Mouse (Mus musculus): Measurements from ENCODE around the gene Raet1e. TPM values are rescaled to one million over a fixed set of nuclear protein-coding genes. Genes with fewer than 3 reads are reported as not detected.
"Not testable (repeated sequence)": the region's sequence is repeated elsewhere in the genome, so short reads cannot be mapped to it uniquely, and the experiment has no call there.

The Raet1e gene
- polyA plus RNA-seq, 1 experiment from 2014 or later, result 0.91 TPM

DNA sequence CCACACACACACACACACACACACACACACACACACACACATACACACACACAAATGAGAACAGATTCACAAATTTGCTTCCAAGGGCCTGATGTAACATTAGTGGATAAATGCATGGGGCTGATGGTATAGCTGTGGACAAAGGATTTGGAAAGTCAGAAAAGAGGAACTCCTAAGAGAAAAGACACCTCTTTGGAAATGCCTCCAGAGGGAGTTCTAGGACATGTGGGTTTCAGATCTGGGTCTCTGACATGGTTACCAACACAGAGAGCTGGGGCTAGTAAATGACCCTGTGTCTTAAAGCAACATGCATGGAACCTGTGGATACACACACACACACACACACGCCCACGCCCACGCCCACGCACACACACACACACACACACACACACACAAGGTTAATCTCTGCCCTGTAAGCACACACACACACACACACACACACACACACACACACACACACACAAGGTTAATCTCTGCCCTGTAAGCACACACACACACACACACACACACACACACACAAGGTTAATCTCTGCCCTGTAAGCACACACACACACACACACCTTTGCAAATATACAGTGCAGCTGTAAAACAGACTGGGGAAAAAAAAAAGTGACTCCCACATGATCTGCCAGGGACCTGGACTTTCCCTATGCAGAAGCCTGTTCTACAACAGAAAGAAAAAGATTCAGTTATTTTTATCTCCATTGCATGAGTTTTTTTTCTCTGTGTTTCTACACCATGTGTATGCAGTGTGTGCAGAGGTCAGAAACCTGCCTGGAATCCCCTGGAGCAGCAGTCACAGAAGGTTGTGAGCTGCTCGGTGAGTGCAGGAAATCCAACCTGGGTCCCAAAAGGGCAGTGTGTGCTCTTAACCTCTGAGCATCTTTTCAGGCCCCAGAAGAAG, 14.3 kb downstream of the Raet1e start:
- H3K4me3 ChIP-seq (replicated peaks); H3K36me3 ChIP-seq; H3K9ac ChIP-seq (replicated peaks); H3K4me1 ChIP-seq; H3K9me3 ChIP-seq (replicated peaks); H3K27ac ChIP-seq (replicated peaks); ATAC-seq (ENCODE audit: low FRiP score); H3K27me3 ChIP-seq (replicated peaks): not testable (repeated sequence)
- 85% methylated on average over 4 of the region's 5 CpGs for WGBS
- peak overlapping the region; percentile 27; the same call in 1 of the 2 replicates for H3K4me2 ChIP-seq

DNA sequence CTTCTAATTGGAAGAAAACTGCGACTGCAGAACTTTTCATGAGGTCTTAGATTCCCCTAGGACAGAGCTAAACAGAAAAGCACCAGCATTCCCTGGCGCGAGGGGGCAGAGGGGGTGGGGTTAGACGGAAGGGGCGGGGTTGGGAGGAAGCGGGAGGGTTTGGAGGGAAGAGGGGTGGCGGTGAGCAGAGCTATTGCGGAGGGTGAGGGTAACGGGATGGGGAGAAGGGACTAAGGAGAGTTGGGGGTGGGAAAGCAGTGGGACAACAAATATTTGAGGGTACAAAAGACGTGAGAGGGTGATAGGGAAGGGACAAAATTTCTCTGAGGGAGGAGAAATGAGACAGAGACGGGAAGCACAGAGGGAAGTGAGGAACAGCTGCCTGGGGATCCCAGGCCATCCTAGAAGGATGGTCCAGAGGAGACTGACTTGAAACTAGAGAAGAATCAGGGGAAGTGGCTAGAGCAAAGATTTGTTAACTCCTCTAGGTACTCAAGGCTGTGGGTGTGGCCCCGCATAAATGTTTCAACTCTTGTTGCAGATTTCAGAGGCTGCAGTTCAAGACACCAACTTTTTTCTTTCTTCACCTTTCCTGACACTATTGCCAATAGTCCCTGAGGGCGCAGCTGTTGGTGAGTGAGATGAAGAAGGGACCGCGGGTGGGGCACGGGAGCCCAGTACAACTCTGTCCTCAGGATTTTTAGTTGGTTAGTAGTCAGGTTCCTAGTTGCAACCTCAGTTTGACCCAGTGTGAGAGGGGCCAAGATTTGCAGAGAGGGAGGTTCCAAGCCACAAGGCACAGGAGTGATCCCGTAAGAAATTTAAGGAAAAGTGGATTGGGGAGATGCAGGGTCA, 15.2 kb downstream of the Raet1e start:
- not testable (repeated sequence) for H3K4me1 ChIP-seq; H3K9me3 ChIP-seq (replicated peaks); H3K9ac ChIP-seq (replicated peaks); H3K27me3 ChIP-seq (replicated peaks); H3K4me3 ChIP-seq (replicated peaks); H3K36me3 ChIP-seq; H3K27ac ChIP-seq (replicated peaks); ATAC-seq (ENCODE audit: low FRiP score)
- 15% methylated on average over 12 of the region's 17 CpGs for WGBS
- H3K4me2 ChIP-seq, result peak overlapping the region; percentile 27; the same call in 1 of the 2 replicates

DNA sequence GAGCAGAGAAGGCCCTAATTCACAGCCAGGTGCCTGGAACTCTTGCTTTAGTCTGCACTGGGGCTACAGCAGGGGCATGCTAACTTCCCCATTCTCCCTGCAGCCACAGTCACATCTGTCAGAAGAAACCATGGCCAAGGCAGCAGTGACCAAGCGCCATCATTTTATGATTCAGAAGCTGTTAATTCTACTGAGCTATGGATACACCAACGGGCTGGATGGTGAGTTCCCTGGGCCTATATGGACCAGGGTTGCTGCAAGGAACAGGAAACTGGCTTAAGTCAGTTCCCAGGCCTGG, 15.8 kb downstream of the Raet1e start:
- 74% methylated on average over 2 of the region's 2 CpGs for WGBS
- H3K4me1 ChIP-seq; H3K4me2 ChIP-seq; H3K36me3 ChIP-seq; ATAC-seq (ENCODE audit: low FRiP score); H3K27ac ChIP-seq (replicated peaks); H3K9me3 ChIP-seq (replicated peaks); H3K9ac ChIP-seq (replicated peaks); H3K4me3 ChIP-seq (replicated peaks); H3K27me3 ChIP-seq (replicated peaks): not testable (repeated sequence)

DNA sequence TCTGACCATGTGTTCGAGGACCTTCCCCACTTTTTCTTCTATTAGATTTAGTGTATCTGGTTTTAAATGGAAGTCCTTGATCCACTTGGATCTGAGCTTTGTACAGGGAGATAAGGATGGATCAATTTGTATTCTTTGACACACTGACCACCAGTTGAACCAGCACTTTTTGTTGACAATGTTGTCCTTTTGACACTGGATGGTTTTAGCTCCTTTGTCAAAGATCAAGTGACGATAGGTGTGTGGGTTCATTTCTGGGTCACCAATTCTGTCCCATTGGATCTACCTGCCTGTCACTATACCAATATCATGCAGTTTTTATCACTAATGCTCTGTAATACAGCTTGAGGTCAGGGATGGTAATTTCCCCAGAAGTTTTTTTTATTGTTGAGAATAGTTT, 18.1 kb downstream of the Raet1e start:
- H3K4me3 ChIP-seq (replicated peaks); H3K27ac ChIP-seq (replicated peaks); H3K27me3 ChIP-seq (replicated peaks); H3K36me3 ChIP-seq; H3K9ac ChIP-seq (replicated peaks); H3K4me1 ChIP-seq; H3K9me3 ChIP-seq (replicated peaks); ATAC-seq (ENCODE audit: low FRiP score); H3K4me2 ChIP-seq: not testable (repeated sequence)
- WGBS, result 92% methylated on average over 2 of the region's 2 CpGs

DNA sequence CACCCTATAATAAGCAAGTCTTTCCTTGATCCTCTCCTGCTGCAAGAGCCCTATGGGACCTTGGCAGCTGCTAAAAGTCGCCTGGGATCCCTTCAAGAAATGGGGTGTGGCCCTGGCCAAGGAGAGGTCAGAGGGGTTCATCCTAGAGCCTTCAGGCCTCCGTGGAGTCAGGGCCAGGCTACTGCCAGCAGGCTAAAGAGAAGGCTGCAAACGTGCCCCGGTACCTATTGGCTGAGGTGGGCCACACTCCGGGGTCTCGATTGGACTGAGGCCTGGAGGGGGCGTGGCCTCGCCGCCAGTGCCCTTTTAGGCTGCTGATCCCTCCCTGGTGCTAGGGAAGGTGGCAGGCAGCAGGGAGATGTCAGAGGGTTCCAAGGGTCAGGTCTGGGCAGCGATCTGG, 32.7 kb downstream of the Raet1e start:
- not testable (repeated sequence) for H3K4me1 ChIP-seq; H3K4me3 ChIP-seq (replicated peaks); H3K36me3 ChIP-seq; H3K9ac ChIP-seq (replicated peaks); H3K27ac ChIP-seq (replicated peaks); H3K27me3 ChIP-seq (replicated peaks); H3K9me3 ChIP-seq (replicated peaks)
- H3K4me2 ChIP-seq, result peak overlapping the region; percentile 41
- 4% methylated on average over 6 of the region's 10 CpGs for WGBS
- ATAC-seq (ENCODE audit: low FRiP score), result peak; percentile 76

DNA sequence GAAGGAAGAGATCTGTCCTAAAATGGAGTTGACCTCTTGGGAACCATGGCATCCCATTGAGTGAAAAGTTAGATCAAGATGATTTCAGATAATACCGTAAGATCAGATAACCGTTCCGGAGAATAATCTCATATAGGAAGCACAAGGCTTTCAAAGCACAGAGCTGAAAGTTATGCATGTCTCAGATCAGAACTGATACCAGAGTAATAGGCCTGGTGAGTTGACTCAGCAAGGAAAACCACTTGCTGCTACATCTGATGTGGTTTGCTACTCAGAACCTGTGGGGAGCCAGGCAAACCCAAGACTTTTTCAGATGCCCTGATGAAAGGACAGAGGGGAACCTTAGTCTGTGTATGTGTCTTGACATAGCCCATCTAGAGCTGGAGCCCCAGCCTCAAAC, 43.0 kb downstream of the Raet1e start:
- ATAC-seq (ENCODE audit: low FRiP score); H3K4me3 ChIP-seq (replicated peaks); H3K9ac ChIP-seq (replicated peaks); H3K9me3 ChIP-seq (replicated peaks); H3K27me3 ChIP-seq (replicated peaks); H3K4me1 ChIP-seq; H3K27ac ChIP-seq (replicated peaks); H3K4me2 ChIP-seq; H3K36me3 ChIP-seq: not testable (repeated sequence)
- WGBS, result no CpG with 5 or more reads among the region's 3 CpGs

DNA sequence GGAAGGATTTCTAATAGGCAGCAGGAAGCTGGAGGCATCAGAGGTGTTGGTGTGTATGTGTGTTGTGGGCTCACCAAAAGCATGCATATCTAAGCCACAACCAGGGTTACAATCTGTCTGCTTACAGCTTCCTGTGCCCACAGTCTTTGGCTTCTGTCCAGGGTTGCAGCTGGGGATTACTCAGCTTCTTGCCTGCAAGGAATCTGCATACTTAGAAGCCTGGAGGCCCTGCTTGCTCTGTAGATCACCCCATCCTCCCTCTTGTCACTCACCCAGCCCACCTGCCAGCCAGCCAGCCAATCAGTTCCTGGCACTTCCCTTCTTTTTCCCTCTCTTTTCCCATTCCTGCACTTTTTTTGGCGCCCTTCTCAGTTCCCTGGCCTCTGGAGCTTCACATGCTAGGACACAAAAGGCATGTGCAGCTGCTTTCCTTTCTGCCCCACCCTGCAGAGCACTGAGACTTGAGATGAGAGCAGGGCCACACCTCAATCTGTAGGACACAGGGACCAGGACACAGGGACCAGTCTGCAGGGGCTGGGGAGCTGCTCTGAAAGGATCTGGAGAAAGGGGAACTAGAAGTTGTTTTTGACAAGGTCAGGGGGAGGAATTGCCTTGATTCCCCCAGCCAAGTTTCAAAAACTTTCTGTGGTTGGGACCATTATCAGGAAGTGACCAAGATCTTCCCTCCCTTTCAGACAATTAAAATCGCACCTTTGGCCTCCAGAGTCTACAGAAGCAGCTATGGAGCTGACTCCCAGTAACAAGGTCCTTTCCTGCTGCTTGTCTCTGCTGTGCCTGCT, 44.6 kb downstream of the Raet1e start:
- not testable (repeated sequence) for H3K36me3 ChIP-seq; H3K27me3 ChIP-seq (replicated peaks); ATAC-seq (ENCODE audit: low FRiP score); H3K9me3 ChIP-seq (replicated peaks); H3K4me3 ChIP-seq (replicated peaks); H3K27ac ChIP-seq (replicated peaks); H3K4me2 ChIP-seq; H3K4me1 ChIP-seq; H3K9ac ChIP-seq (replicated peaks)
- WGBS, result no CpG with 5 or more reads among the region's 2 CpGs

DNA sequence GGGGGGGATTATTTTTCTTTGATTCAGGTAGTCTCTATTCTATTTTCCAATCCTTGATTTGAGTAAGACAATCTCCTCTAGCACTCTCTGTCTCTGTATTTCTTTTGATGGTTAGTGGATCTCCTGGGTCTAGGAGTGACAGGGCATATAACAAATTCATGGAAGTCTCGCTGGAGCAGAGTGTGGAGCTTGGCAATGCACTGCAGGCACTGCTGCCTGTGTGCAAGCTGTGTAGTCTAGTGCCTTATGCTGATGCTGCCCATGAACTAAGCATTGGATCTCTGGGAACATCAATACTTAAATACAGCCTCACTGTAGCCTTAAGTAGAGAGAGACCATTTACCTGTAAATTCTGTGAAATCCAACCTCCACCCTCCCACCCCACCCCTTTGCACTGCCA, 48.1 kb downstream of the Raet1e start:
- not testable (repeated sequence) for H3K4me3 ChIP-seq (replicated peaks); H3K4me1 ChIP-seq; ATAC-seq (ENCODE audit: low FRiP score); H3K9ac ChIP-seq (replicated peaks); H3K36me3 ChIP-seq; H3K27me3 ChIP-seq (replicated peaks); H3K9me3 ChIP-seq (replicated peaks); H3K4me2 ChIP-seq; H3K27ac ChIP-seq (replicated peaks)
- WGBS, result 66% methylated on average over 1 of the region's 1 CpGs

DNA sequence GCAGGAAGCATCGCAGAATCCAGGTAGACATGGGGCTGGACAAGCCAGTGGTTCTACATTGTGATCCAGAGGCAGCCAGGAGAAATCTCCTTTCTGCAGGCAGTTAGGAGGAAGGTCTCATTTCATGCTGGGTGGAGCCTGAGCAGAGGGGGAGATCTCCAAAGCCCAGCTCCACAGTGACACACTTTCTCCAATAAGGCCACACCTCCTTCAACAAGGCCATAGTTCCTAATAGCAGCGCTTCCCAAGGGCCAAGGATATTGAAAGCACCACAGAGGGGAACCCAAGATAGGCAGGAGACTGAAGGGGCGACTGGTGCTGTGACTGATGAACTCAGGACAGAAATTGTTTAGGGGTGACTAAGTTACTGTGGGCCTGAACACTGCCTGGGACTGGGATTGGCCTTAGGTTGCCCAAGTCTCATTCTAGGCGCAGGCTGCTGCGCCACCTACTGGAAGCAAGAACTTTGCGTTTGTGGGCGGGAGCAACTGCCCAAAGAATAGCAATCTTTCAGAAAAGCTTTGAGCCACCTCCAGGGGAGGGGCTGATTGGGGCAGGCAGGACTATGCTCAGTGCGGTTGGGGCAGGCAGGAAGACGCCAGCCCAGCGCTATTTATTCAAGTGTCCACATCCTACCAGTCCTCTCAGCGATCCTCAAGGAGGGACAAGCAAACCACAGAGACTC, 53.8 kb downstream of the Raet1e start:
- ATAC-seq (ENCODE audit: low FRiP score), result 0 out of 2 replicates have a peak, but pooled peaks have one; percentile 55
- WGBS, result 3% methylated on average over 8 of the region's 11 CpGs
- not testable (repeated sequence) for H3K27me3 ChIP-seq (replicated peaks)

DNA sequence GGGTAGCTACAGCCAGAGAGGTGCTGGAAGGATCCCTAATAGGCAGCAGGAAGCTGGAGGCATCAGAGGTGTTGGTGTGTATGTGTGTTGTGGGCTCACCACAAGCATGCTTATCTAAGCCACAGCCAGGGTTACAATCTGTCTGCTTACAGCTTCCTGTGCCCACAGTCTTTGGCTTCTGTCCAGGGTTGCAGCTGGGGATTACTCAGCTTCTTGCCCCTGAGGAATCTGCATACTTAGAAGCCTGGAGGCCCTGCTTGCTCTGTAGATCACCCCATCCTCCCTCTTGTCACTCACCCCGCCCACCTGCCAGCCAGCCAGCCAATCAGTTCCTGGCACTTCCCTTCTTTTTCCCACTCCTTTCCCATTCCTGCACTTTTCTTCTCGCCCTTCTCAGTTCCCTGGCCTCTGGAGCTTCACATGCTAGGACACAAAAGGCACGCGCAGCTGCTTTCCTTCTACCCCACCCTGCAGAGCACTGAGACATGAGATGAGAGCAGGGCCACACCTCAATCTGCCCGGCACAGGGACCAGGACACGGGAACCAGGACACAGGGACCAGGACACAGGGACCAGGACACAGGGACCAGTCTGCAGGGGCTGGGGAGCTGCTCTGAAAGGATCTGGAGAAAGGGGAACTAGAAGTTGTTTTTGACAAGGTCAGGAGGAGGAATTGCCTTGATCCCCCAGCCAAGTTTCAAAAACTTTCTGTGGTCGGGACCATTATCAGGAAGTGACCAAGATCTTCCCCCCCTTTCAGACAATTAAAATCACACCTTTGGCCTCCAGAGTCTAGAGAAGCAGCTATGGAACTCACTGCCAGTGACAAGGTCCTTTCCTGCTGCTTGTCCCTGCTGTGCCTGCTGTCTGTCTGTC, 65.3 kb downstream of the Raet1e start:
- H3K4me1 ChIP-seq; H3K27ac ChIP-seq (replicated peaks); H3K9me3 ChIP-seq (replicated peaks); ATAC-seq (ENCODE audit: low FRiP score); H3K9ac ChIP-seq (replicated peaks); H3K4me3 ChIP-seq (replicated peaks); H3K27me3 ChIP-seq (replicated peaks); H3K36me3 ChIP-seq; H3K4me2 ChIP-seq: not testable (repeated sequence)
- WGBS, result no CpG with 5 or more reads among the region's 7 CpGs

More for the DNA sequence above, 53.8 kb downstream of the Raet1e start:
- not testable (repeated sequence) for H3K9me3 ChIP-seq (replicated peaks); H3K4me2 ChIP-seq; H3K27ac ChIP-seq (replicated peaks); H3K36me3 ChIP-seq; H3K4me1 ChIP-seq; H3K9ac ChIP-seq (replicated peaks); H3K4me3 ChIP-seq (replicated peaks)

All from neural tube, embryonic 15.5 days (tissue).